Mouse (Mus musculus): Measurements from ENCODE around the gene Kif22.
"Not testable (repeated sequence)": the region's sequence is repeated elsewhere in the genome, so short reads cannot be mapped to it uniquely, and the experiment has no call there.

The Kif22 gene

DNA sequence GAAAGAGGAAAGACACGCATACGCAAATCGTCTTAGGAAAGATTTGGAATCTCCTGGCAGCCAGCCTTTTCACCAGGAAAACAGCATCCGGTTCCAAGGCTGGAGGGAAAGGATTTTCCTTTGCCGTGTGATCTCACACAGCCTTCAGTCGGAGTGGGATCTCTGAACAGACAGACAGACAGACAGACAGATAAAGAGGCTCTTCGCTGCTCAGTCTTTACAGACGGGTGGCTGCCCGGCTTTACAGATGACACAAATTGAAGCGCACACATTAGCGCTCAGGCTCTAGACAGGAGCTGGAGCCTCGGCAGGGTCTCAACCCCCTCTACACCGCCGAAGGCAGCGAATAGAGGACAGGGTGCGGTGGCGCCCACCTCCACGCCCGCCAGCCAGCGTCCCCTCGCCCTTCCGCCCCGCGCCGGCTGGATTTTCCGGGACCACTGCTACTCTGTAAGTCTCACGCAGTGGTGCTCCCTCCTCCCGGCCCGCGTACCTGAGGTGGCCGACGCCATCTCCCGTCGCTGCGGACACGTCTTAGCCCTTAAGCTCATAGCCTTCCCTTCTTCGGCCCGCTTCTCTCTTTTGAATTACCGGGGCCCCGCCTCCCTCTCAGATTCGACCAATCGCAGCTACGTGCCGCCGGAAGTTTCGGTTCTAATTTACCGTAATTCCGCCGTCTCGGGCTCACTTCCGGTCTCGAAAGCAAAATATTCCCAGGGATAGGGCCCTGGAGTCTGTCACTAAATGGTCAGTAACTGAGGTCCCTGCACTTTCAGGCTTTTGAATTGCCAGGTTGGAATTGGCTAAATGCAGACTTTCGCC is at the start of gene Kif22:
Gene Kif22 (minus strand): TSS at position 621 of the 822 bp plus-strand sequence.
- peak; percentile 86 for DNase-seq (ENCODE audit: low read depth, low spot score)

DNA sequence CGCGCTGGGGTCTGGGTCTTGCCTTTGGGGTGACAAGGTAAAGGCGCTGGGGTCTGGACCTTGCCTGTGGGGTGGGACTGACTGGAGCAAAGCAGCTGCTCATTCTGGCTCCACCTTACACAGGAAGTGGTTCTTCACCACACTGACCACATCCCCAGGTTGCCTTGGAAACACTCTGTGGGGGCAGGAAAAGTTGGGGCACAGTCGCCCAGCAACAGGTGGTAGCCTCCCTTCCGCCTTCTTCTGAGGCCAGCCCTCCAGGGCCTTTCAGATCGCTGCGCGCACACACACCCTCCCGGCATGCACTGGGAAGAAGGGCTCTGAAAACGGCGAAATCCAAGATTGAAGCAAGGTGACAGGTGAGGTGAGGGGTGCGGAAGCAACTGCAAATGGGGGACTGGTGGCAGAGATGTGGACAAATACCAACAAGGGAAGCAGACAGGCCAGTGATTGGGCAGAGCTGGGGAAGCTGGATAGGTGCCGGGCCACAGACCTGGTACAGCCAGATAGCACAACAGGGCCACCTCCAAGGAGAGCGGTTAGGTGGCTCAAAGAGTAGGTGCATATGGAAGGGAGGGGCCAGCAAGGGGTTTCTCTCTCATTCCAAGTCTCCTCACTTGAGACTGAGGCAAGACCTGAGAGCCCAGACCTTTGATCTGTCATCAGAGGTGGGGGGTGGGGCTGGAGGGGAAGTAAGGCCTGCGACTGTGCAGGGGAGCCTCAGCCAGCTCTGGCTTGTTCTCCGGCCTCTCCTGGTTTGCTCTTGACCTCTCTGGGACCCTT is 49.0 kb upstream of the Kif22 start, which contains the start of gene AI467606:
Gene AI467606 (plus strand): TSS at position 246 of the 783 bp plus-strand sequence.
- peak; percentile 67 for DNase-seq (ENCODE audit: low read depth, low spot score)

DNA sequence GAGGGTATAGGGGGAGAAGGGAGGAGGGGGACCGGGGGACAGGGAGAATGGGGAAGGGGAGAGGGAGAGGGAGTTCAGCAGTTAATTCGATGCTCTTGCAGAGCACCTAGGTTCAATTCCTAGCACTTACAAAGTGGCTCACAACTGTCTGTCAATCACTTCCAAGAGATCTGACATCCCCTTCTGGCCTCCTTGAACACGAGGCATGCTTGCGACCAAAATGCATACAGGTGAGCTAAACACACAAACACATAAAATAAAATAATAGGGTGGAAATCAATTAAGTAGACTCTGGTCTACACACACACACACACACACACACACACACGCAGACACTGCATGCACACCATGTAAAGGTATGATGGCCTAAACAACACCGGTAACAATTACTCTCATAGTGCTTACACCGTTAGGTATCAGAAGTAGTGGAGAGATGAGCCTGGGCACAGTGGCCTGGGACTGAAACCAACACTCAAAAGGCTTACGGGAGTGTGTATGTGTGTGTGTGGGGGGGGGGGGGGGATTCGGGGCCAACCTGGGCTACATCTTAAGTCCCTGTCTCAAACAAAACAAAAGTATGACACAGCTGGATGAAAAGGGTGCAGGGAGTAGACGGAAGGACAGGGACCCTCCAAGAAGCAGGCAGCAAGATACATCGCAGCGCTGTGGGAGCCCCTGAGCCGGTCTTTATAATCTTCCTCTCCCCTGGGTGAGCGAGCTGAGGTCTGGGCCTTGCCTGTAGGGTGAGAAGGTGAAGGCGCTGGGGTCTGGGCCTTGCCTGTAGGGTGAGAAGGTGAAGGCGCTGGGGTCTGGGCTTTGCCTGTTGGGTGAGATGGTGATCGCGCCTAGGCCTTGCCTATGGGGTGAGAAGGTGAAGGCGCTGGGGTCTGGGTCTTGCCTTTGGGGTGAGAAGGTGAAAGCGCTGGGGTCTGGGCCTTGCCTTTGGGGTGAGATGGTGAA is 48.2 kb upstream of the Kif22 start:
- DNase-seq (ENCODE audit: low read depth, low spot score): no peak

DNA sequence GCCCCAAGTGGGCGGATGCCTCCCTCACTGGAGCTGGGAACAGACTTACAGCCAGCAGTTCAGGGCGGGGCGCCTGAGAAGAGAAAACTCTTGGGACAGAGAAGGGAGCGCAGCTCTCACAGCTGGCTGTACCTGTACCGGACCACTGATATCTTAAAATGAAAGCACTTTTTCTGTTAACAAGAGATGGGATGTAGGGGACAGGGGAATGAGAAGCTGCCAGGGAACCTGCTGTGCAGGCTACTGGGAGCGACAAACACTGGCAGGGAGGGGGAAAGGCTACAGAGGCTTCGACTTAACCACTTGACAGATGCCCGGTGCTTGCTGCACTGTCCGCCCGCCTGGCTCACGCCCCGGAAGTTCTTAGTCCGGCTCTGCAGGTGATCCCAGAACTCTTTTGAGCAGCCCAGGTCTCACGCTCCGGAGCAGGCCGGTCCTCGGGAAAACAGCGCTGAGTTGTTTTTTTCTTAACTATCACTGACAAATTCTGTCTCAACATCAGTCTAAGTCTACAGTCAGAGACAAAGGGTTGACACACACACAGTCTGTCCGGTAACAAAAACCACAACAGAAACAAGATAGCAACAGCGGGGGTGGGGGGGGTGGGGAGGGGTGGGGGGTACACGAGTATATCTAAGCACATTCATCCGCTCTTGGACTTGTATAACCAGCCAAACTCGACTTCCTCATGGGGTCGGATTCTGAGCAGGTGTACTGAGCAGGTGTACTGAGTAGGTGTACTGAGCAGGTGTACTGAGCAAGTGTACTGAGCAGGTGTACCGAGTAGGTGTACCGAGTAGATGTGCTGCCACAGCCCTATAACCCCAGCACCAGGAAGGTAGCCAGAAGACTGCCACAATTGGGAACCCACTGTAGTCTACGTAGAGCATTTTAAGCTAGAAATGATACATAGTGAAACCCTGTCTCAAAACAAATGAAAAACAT is 46.9 kb upstream of the Kif22 start:
- DNase-seq (ENCODE audit: low read depth, low spot score): peak; percentile 33

DNA sequence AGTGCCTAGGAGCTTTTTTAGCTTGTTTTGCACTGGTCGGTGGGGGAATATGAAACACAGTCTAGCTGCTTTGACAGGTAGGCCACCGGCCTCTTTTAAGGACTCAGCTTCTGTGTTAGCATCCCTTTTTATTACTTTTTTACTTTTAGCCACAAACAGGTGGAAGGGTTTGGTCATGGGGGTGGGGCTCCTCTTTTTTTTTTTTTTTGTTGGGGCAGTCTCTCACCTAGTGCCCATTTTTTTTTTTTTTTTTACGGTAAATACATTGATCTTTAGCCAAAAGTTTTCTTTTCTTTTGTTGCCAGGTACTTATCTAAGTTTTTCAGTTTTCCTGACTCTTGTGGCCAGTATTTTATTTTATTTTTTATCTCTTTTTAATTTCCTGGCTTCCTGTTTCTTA is 45.8 kb upstream of the Kif22 start:
- DNase-seq (ENCODE audit: low read depth, low spot score): no peak

DNA sequence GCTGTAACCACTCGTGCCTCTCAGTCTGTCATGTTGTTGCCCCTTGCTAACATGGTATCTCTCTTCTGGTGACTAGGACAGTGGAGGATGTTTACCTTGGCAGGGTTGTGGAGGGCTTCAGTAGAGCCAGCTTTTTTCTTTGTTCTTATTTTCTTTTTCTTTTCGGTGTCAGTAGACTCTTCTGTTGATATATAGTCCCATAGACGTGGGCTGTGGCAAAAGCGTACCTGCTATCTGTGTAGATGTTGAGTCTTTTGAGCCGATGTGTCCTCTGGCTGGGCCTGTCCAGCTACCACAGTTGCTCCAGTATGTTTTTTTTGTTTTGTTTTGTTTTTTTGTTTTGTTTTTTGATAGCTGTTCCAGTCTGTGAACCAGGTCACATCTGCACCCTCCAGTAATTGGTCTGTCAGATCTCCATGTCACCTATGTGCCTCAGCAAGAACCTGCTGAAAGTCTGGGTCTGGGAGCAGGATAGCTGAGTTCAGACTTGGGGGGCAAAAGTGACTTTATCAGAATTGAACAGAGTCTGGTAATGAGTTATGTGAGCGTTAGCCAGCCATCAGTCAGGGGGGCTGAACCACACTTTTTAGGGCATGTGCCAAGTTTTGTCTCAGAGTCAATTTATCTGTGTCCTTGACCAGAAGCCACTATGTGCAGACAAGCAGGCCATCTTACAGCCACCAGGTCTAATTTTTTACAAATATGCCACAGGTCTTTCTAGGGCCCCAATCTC is 45.2 kb upstream of the Kif22 start, which contains the start of gene Zg16:
Gene Zg16 (minus strand): TSS at position 51 of the 733 bp plus-strand sequence.
- DNase-seq (ENCODE audit: low read depth, low spot score): not testable (repeated sequence)

DNA sequence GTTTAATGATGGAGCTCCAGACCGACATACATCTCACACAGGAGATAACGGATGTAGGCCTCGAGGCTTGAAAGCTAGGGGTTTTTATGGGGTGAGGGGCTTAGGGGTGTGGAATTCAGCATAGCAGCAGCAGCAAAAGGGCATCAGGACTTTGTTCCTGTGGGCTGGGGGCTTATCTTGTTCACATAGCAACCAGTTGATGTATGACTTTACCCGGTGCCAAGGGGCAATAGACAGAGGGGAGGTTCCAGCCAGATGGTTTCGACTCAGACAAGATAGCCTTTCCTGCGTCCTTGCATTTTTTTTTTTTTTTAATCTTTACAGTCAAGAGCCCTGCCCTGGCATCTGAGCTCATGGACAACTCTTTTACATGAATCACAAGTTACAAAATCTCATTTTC is 43.5 kb upstream of the Kif22 start:
- DNase-seq (ENCODE audit: low read depth, low spot score): not testable (repeated sequence)

DNA sequence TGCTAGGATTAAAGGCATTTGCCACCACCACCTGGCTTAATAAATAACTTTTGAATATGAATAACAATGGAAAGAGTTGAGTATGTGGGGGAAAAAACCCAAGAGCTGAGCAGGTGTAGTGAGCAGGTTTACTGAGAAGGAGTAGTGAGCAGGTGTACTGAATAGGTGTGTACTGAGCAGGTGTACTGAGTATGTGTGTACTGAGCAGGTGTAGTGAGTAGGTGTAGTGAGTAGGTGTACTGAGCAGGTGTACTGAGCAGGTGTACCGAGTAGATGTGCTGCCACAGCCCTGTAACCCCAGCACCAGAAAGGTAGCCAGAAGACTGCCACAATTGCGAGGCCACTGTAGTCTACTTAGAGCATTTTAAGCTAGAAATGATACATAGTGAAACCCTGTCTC is 42.5 kb upstream of the Kif22 start:
- DNase-seq (ENCODE audit: low read depth, low spot score): no peak

DNA sequence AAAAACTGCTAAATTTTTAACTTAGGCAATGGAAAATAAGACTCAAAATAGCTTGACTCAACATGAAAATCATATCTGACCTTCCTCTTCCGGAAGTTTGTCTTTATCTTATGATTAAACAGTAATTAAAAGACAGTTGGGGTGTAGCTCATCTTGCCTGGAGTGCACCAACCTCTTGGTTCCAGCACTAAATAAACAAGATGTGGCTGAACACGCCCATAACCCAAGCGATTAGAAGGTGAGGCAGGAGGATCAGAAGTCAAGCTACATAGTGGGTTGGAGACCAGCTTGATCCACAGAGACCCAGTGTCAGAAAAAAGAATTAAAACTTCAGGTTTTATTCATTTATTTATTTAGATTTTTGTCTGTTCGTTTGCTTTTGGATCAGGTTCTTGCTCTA is 41.4 kb upstream of the Kif22 start:
- no peak for DNase-seq (ENCODE audit: low read depth, low spot score)

DNA sequence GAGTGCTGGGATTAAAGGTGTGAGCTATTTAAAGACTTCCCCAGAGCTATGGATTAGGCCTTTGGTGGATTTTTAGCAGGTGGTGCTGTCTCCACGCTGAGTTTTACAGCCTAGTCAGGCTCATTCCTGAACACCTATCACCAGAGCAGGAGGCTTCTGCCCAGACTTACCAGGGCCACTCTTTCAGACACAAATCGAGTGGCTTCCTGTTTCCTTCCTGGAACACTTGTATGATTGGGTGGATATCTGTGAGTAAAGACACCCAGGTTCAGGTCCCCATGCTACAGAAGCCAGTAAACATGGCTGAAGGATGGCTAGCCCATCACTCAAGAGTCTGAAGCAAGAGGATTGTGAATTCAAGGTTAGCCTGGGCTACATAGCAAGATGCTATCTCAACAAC is 40.7 kb upstream of the Kif22 start:
- no peak for DNase-seq (ENCODE audit: low read depth, low spot score)

DNA sequence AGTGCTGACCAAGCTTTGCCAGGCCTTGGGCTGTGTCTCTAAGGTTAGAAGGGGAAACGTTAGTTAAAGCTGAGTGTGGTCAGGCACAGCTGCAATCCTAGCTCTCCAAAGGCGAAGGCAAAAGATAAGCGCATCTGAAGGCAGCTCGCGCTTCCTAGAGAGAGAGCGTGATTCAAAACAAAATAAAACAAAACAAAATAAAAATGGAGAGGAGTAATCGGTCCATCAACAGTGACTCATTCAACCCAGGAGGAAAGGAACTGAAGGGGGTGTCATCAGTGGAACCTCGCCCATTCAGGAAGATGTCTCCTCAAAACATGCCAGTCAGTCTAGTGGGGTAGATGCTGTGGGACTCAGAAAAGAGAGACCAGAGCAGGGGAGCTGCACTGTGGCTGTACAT is 40.0 kb upstream of the Kif22 start:
- no peak for DNase-seq (ENCODE audit: low read depth, low spot score)

DNA sequence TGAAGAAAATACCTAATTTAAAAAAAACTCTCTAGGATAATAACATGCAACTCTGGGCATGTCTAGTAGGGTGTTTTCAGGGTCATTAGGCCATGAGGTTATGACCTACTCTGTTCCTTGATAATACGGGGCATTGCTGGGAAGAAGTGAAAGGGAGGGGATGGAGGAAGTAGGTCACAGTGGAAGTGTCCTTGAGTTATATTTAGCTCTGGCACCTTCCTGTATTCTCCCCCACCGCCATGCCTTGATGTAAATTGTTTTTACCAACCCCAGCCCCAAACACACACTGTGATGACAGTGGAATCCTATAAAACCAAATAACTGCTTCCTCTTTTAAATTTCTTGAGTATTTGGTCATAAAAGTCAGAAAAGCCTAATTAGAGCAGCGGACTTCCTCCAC is 37.8 kb upstream of the Kif22 start:
- DNase-seq (ENCODE audit: low read depth, low spot score): no peak

DNA sequence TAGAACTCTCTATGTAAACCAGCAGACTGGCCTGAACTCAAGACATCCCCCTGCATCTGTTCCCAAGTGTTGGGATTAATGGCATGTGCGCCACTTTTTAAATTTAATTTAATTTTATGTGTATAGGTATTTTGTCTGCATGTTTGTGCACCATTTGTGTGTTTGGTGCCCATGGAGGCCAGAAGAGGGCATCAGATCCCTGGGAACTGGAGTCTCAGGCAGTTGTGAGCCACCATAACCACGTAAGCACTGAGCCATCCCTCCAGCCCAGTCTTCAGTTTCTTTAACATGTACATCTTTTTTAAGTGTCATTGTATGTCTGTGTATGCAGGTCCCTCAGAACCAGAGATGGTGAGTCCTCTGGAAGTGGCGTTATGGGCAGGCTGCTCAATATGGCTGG is 35.4 kb upstream of the Kif22 start:
- DNase-seq (ENCODE audit: low read depth, low spot score): no peak

DNA sequence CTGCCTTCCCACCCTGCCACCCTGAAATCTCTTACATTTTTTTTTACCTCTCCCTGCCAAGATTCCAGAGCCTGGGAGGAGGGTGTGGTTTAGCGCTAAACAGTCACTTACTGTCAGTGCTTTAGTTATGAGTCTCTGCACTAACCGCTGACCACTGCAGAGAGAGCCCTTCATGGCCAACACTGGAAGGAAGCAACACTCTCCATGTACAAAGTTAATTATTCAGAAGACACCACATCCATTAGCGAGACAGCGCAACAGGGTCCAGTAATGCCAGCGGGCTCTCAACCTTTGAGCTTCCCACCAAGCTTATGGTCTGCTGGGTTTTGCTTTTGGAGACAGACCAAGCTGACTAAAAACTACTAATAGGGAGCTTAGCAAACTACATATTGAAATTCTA is 33.9 kb upstream of the Kif22 start:
- no peak for DNase-seq (ENCODE audit: low read depth, low spot score)

DNA sequence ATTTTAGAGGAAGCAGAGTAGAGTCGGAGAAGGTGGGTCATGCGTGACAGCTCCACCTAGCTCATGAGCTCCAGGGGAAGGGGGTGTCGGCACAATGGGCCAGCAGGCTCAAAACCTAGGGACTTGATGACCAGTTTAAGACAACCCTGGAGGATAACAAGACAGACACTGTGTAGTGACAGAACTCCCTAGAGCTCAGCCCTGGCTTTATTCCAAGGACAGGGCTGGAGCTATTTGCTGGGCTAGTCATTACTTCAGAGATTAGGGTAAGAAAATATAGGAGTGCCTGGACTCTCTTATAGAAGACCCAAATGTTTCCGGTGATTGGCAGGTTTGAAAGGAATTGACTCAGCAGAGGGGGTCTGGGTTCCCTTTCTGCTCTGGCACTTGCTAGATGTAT is 30.9 kb upstream of the Kif22 start:
- DNase-seq (ENCODE audit: low read depth, low spot score): no peak

DNA sequence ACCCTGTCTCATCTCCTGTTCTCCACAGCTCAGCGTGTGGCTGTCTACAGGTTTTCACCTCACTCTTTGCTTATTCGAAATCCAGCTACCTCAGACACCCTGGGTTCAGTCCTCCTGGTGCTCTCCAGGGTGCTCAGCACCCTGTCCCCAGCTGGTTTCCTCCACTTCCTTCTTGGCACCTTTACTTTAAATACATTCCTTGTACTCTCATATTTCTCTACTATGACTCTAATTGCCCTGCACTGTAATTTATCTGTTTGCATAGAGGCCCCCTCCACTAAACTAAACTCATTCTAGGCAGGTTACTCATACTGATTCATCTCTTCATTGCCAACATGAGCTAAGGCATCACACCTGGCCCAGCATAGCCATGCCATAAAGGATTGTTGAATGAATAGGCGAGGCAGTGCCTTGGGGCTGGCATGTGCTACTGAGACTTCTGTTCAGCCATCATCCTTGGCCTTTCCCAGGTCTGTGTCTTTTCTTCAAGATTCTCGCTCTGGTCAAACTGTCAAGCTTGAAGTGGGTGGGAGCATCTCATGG is 28.7 kb upstream of the Kif22 start:
- no peak for DNase-seq (ENCODE audit: low read depth, low spot score)

DNA sequence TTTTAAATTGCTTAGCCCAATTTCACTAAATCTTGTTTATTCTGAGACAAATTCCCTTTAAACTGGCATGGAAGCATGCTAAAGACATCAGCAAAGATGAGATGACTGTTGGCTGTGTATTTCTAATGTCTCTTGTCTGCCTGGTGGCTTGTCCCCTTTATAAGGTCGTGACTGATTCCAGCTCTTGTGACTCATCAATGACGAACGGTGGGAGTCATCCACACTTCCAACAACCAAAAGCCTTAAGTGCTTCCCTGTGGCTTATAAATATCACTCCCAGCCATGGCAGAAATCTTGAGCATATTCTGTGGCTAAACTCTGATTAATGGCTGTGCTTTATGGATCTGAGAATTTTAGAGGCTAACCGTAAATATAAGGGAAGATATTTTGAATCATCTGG is 24.0 kb upstream of the Kif22 start:
- DNase-seq (ENCODE audit: low read depth, low spot score): no peak

DNA sequence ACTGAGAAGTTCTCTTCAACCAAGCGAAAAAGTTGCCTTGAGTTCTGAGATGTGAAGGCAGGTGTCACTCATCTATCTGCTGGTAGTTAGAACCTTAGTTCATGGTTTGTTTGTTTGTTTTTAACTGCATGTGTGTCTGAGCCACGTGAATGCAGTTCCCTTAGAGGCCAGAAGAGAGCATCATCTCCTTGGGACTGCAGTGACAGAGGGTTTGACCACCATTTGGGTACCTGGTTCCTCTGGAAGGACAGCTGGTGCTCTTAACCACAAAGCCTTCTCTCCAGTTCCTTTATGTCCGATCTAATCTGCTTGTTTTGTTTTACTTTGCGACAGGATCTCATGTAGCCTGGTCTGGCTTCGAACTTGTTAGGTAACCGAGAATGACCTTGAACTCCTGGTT is 23.3 kb upstream of the Kif22 start:
- no peak for DNase-seq (ENCODE audit: low read depth, low spot score)

DNA sequence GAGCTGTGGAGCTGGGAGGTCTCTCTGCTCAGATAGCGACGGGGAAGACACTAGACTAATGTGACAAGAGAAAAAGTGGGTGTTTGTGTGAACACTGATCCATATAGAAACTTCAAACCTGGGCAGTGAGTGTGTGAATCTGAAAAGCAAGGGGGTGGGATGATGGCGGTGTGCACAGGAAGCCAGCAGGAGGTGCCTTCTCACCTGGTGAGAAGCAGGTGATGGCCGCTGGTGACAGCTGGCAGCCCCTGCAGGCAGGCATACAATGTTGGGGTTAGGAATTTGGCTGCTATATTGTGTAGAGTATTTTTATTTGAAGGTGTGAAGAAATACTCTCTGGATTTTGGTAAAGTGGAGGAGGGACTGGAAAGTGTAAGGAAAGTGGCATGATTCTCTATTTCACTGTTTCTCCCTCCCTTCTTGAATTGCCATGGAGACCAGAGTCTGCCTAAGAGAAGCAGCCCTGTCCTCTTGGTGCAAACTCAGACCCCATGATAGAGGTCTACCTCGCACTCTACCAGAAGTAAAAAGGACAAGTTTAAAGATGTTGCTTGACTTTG is 12.8 kb upstream of the Kif22 start:
- DNase-seq (ENCODE audit: low read depth, low spot score): no peak
